Mouse (Mus musculus) neural tube, embryonic 11.5 days (tissue): Measurements from ENCODE around the gene Cldn9. TPM values are rescaled to one million over a fixed set of nuclear protein-coding genes. Genes with fewer than 3 reads are reported as not detected.

Experiments
- ATAC-seq: fragments of 200-750 bp; cut with Nextera tagmentation; 2 replicates; pipeline ENCODE4 v1.8.0; 2017; ENCODE audit warnings: moderate number of reproducible peaks, mild to moderate bottlenecking, moderate TSS enrichment, moderate library complexity; ENCODE audit not compliant: insufficient read depth, low FRiP score, low TSS enrichment
- DNase-seq: peaks from one replicate; pipeline ENCODE4 v3.0.0-alpha.2; 2015; ENCODE audit warnings: low spot score
- H3K27ac ChIP-seq: fragments of 300-500 bp; sonication (generic); 2 replicates; pipeline ENCODE4 v1.5.1; 2014; ENCODE audit warnings: low read depth, mild to moderate bottlenecking, low read length
- H3K27me3 ChIP-seq: fragments of 300-500 bp; sonication (generic); 2 replicates; pipeline ENCODE4 v1.6.1; 2014; ENCODE audit warnings: mild to moderate bottlenecking, low read length, mixed read lengths; ENCODE audit not compliant: control insufficient read depth, insufficient read depth
- H3K36me3 ChIP-seq: fragments of 300-500 bp; sonication (generic); 2 replicates; pipeline ENCODE4 v1.6.1; 2014; ENCODE audit warnings: mild to moderate bottlenecking, low read length, moderate library complexity, mixed read lengths; ENCODE audit not compliant: control insufficient read depth, insufficient read depth
- H3K4me1 ChIP-seq: fragments of 300-500 bp; sonication (generic); 2 replicates; pipeline ENCODE4 v1.6.1; 2014; ENCODE audit warnings: low read length, mixed read lengths; ENCODE audit not compliant: control insufficient read depth, insufficient read depth
- H3K4me2 ChIP-seq: fragments of 300-500 bp; sonication (generic); 2 replicates; pipeline ENCODE4 v1.6.1; 2014; ENCODE audit warnings: low read depth, mild to moderate bottlenecking, moderate library complexity
- H3K4me3 ChIP-seq: fragments of 300-500 bp; sonication (generic); 2 replicates; pipeline ENCODE4 v1.5.1; 2014; ENCODE audit warnings: low read depth, low read length
- H3K9ac ChIP-seq: fragments of 300-500 bp; sonication (generic); 2 replicates; pipeline ENCODE4 v1.6.1; 2014; ENCODE audit warnings: mild to moderate bottlenecking, low read length
- H3K9me3 ChIP-seq: fragments of 300-500 bp; sonication (generic); 2 replicates; pipeline ENCODE4 v1.6.1; 2016; ENCODE audit warnings: low read length; ENCODE audit not compliant: control insufficient read depth
- WGBS: fragments of 180-500 bp; shearing (Covaris S2); extraction: QIAGEN DNeasy Blood & Tissue Kit; methylation state at CpG from one replicate; pipeline ENCODE4 v1.1.7; 2014; 5-methylcytosine and 5-hydroxymethylcytosine counted together
- polyA plus RNA-seq: library from polyadenylated mRNA; unstranded; fragments of >200 nt; fragmentation: Nextera tagmentation; extraction: Ambion mirVana; gene quantifications from 2 replicates; pipeline ENCODE4 v1.2.1, GENCODE M21; 2014

The Cldn9 gene
- polyA plus RNA-seq, 1 experiment from 2014 or later, result 1.9 TPM

- no peak overlapping the region for H3K4me3 ChIP-seq
- 76% methylated on average over 1 of the region's 1 CpGs for WGBS
- no peaks in the 10 kb centered on the region for H3K4me1 ChIP-seq
- no peak overlapping the region for H3K27ac ChIP-seq
- H3K4me2 ChIP-seq, result no peak overlapping the region
- no peak overlapping the region for H3K9ac ChIP-seq
- no peaks in the 10 kb centered on the region for H3K9me3 ChIP-seq
- peaks cover 13% of the 10 kb centered on the region for H3K27me3 ChIP-seq
- H3K36me3 ChIP-seq, result no peaks in the 10 kb centered on the region
- no peak for DNase-seq
- ATAC-seq, result no peak
Observed at GRCm38 (mm10) chr17:23694491-23694890, 10.7 kb upstream of the Cldn9 start.

GRCm38 (mm10) chr17:23683226-23683625, 600 bp downstream of the Cldn9 start:
- Histone ChIP-seq H3K36me3 (no peaks in the 10 kb centered on the region), H3K4me1 (peaks cover 2% of the 10 kb centered on the region; the same call in 1 of the 2 replicates), H3K4me3 (no peak overlapping the region), H3K9ac (no peak overlapping the region), H3K27me3 (peaks cover 50% of the 10 kb centered on the region), H3K27ac (no peak overlapping the region), H3K4me2 (no peak overlapping the region), H3K9me3 (no peaks in the 10 kb centered on the region)
- ATAC-seq (no peak), DNase-seq (no peak)
- WGBS, result 16% methylated on average over 15 of the region's 15 CpGs

- Histone ChIP-seq H3K27ac (no peak overlapping the region), H3K4me3 (no peak overlapping the region), H3K4me1 (peaks cover 2% of the 10 kb centered on the region; the same call in 1 of the 2 replicates), H3K27me3 (peaks cover 54% of the 10 kb centered on the region), H3K9me3 (no peaks in the 10 kb centered on the region), H3K9ac (no peak overlapping the region), H3K36me3 (no peaks in the 10 kb centered on the region), H3K4me2 (no peak overlapping the region)
- DNase-seq (peak; percentile 8), ATAC-seq (no peak)
- WGBS, result 58% methylated on average over 3 of the region's 3 CpGs
Observed at GRCm38 (mm10) chr17:23682530-23682929, 1.3 kb downstream of the Cldn9 start.

GRCm38 (mm10) chr17:23682092-23682491, 1.7 kb downstream of the Cldn9 start:
- Histone ChIP-seq H3K9ac (no peak overlapping the region), H3K27ac (no peak overlapping the region), H3K4me2 (no peak overlapping the region), H3K36me3 (no peaks in the 10 kb centered on the region), H3K27me3 (peaks cover 54% of the 10 kb centered on the region), H3K9me3 (no peaks in the 10 kb centered on the region), H3K4me1 (peaks cover 2% of the 10 kb centered on the region; the same call in 1 of the 2 replicates), H3K4me3 (no peak overlapping the region)
- no peak for DNase-seq
- ATAC-seq, result no peak
- 59% methylated on average over 4 of the region's 4 CpGs for WGBS

GRCm38 (mm10) chr17:23681086-23681485, 2.7 kb downstream of the Cldn9 start:
- DNase-seq (no peak), ATAC-seq (no peak)
- Histone ChIP-seq H3K9me3 (no peaks in the 10 kb centered on the region), H3K4me1 (peaks cover 8% of the 10 kb centered on the region), H3K36me3 (no peaks in the 10 kb centered on the region), H3K9ac (no peak overlapping the region), H3K27me3 (peaks cover 58% of the 10 kb centered on the region), H3K4me3 (no peak overlapping the region), H3K4me2 (no peak overlapping the region), H3K27ac (no peak overlapping the region)
- 74% methylated on average over 10 of the region's 10 CpGs for WGBS

GRCm38 (mm10) chr17:23680336-23680735, 3.5 kb downstream of the Cldn9 start:
- Histone ChIP-seq H3K9ac (no peak overlapping the region), H3K27me3 (peaks cover 65% of the 10 kb centered on the region), H3K9me3 (no peaks in the 10 kb centered on the region), H3K4me3 (no peak overlapping the region), H3K4me1 (peaks cover 13% of the 10 kb centered on the region), H3K27ac (no peak overlapping the region), H3K4me2 (no peak overlapping the region), H3K36me3 (no peaks in the 10 kb centered on the region)
- no peak for DNase-seq
- 77% methylated on average over 9 of the region's 9 CpGs for WGBS
- ATAC-seq, result no peak

GRCm38 (mm10) chr17:23679127-23679835, 4.5 kb downstream of the Cldn9 start, which contains the start of gene Cldn6:
Gene Cldn6 (plus strand): TSS chr17:23679249.
- 2% methylated on average over 37 of the region's 38 CpGs for WGBS
- Histone ChIP-seq H3K4me1 (peaks cover 13% of the 10 kb centered on the region), H3K27me3 (peaks cover 71% of the 10 kb centered on the region), H3K9me3 (no peaks in the 10 kb centered on the region), H3K9ac (no peak within 1 kb of the TSS), H3K27ac (no peak within 1 kb of the TSS), H3K4me3 (peak within 1 kb of the TSS; percentile 10; the same call in 1 of the 2 replicates), H3K36me3 (no peaks in the 10 kb centered on the region), H3K4me2 (0 out of 2 replicates have a peak within 1 kb of the TSS, but pooled peaks have one; percentile 2)
- ATAC-seq (no peak), DNase-seq (no peak)

GRCm38 (mm10) chr17:23677236-23677679, 6.6 kb downstream of the Cldn9 start, which contains the start of gene Tnfrsf12a:
Gene Tnfrsf12a (minus strand): TSS chr17:23677468.
- H3K36me3 ChIP-seq, result no peaks in the 10 kb centered on the region
- peak within 1 kb of the TSS; percentile 2 for H3K9ac ChIP-seq
- no peaks in the 10 kb centered on the region for H3K9me3 ChIP-seq
- under 1% methylated on average over 34 of the region's 34 CpGs for WGBS
- H3K4me3 ChIP-seq, result peak within 1 kb of the TSS; percentile 35
- ATAC-seq (peak; percentile 22; the same call in 1 of the 2 replicates), DNase-seq (peak; percentile 91)
- peaks cover 15% of the 10 kb centered on the region for H3K4me1 ChIP-seq
- H3K4me2 ChIP-seq, result peak within 1 kb of the TSS; percentile 71
- H3K27me3 ChIP-seq, result peaks cover 58% of the 10 kb centered on the region
- H3K27ac ChIP-seq, result no peak within 1 kb of the TSS
